Mouse (Mus musculus) bone marrow macrophage, adult 2 months (primary cell): ENCODE data around the gene Spaca9.
A peak's percentile ranks its signal among the peaks of the same experiment; 100 is the strongest.

Source experiments
- CTCF ChIP-seq: IDR thresholded peaks from 2 replicates; pipeline ENCODE4 v1.5.1; 2012; ENCODE audit warnings: low read depth, mild to moderate bottlenecking, low read length, moderate library complexity
- POLR2A ChIP-seq: IDR thresholded peaks from 2 replicates; pipeline ENCODE4 v1.6.1; 2012; ENCODE audit warnings: mild to moderate bottlenecking, low read depth, low read length, borderline replicate concordance

GRCm38 (mm10) chr2:28654295-28654694, 45.2 kb downstream of the Spaca9 start:
- TF ChIP-seq CTCF: peak; percentile 45; the same call in 1 of the 2 replicates
- TF ChIP-seq POLR2A: no peak
